Mouse (Mus musculus) common myeloid progenitor, adult 5-6 weeks (primary cell): ENCODE data around the gene Unc93a2. TPM values are rescaled to one million over a fixed set of nuclear protein-coding genes. Genes with fewer than 3 reads are reported as not detected.

ENCODE experiments used
- total RNA-seq: library from RNA; stranded (forward); fragments of 200-1000, 187-1606 nt; gene quantifications from 2 replicates; pipeline ENCODE4 v1.2.3, GENCODE M21; 2017

The Unc93a2 gene
- total RNA-seq, 1 experiment from 2014 or later, result not detected

Other genes with a start within 250 kb of the Unc93a2 start
- 2.1 and 2.4 TPM in 2 replicates for gene Rps6ka2, start 215.3 kb downstream of the Unc93a2 start, total RNA-seq
- not detected in 2 replicates for gene Tcp10a, start 60.8 kb downstream of the Unc93a2 start, total RNA-seq
- gene Ttll2, start 32.8 kb downstream of the Unc93a2 start, total RNA-seq, result not detected in 2 replicates
- not detected in 2 replicates for gene Gm49630, start 13.5 kb downstream of the Unc93a2 start, total RNA-seq